Mouse (Mus musculus) G1E-ER4 (cell line): ENCODE results near the gene Swi5. TPM values are rescaled to one million over a fixed set of nuclear protein-coding genes. Genes with fewer than 3 reads are reported as not detected.

Experiments
- GATA1 ChIP-seq: IDR thresholded peaks from one replicate; pipeline ENCODE4 v1.8.0; 2012; ENCODE audit warnings: low read length, inconsistent platforms
- polyA plus RNA-seq: library from polyadenylated mRNA; stranded (reverse); fragments of >175 nt; gene quantifications from 2 replicates; pipeline ENCODE4 v1.2.3, GENCODE M21; 2012

Gene Swi5
- polyA plus RNA-seq, 1 experiment = 127 TPM

- TF ChIP-seq GATA1 = no peak
These were observed 29.2 kb upstream of the Swi5 start for GRCm38 (mm10) chr2:32316887-32317656.

- TF ChIP-seq GATA1 = no peak
These were observed 27.9 kb upstream of the Swi5 start for GRCm38 (mm10) chr2:32315751-32316150.

GRCm38 (mm10) chr2:32314831-32315230, 27.0 kb upstream of the Swi5 start:
- TF ChIP-seq GATA1 = no peak

GRCm38 (mm10) chr2:32312318-32312964, 24.6 kb upstream of the Swi5 start:
- TF ChIP-seq GATA1 = no peak

GRCm38 (mm10) chr2:32311443-32312317, 23.8 kb upstream of the Swi5 start:
- no peak for TF ChIP-seq GATA1

GRCm38 (mm10) chr2:32310096-32310845, 22.4 kb upstream of the Swi5 start:
- no peak for TF ChIP-seq GATA1

- TF ChIP-seq GATA1 = no peak
These were observed 21.1 kb upstream of the Swi5 start for GRCm38 (mm10) chr2:32308870-32309568.

GRCm38 (mm10) chr2:32307941-32308760, 20.3 kb upstream of the Swi5 start:
- no peak for TF ChIP-seq GATA1

- no peak for TF ChIP-seq GATA1
These were observed 19.4 kb upstream of the Swi5 start for GRCm38 (mm10) chr2:32307247-32307798.

- TF ChIP-seq GATA1 = no peak
These were observed 18.3 kb upstream of the Swi5 start for GRCm38 (mm10) chr2:32306176-32306575.

- no peak for TF ChIP-seq GATA1
These were observed 17.8 kb upstream of the Swi5 start for GRCm38 (mm10) chr2:32305668-32306067.

- no peak for TF ChIP-seq GATA1
These were observed 16.4 kb upstream of the Swi5 start for GRCm38 (mm10) chr2:32304145-32304832.

- TF ChIP-seq GATA1 = no peak
These were observed 15.1 kb upstream of the Swi5 start for GRCm38 (mm10) chr2:32302952-32303351.
